Mouse (Mus musculus): ENCODE measurements around the gene Neurl2. TPM values are rescaled to one million over a fixed set of nuclear protein-coding genes. Genes with fewer than 3 reads are reported as not detected.
A peak's percentile ranks its signal among the peaks of the same experiment; 100 is the strongest.
"Not testable (repeated sequence)": the region's sequence is repeated elsewhere in the genome, so short reads cannot be mapped to it uniquely, and the experiment has no call there.

Neurl2 gene
- polyA plus RNA-seq, 1 experiment = 5.4 TPM

DNA sequence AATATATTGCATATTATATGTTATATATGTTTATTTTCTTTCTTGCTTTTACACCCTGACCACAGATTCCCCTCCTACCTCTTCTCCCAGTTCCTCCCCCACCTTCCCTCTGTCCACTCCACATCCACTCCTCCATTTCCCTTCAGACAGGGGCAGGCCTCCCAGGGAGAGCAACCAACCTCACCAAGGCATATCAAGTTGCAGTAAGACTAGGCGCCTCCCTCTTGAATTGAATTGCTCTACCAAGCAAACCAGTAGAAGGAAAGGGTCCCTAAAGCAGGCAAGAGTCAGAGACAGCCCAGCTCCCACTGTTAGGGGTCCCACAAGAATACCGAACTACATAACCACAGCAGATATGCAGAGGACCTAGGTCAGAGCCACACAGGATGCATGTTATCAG lies 25.9 kb upstream of the Neurl2 start:
- Histone ChIP-seq H3K4me1 (peaks cover 58% of the 10 kb centered on the region), H3K36me3 (replicated peaks; ENCODE audit: low read length) (no peaks in the 10 kb centered on the region), H3K4me3 (replicated peaks) (no peak overlapping the region), H3K27me3 (replicated peaks) (peaks cover 68% of the 10 kb centered on the region), H3K9me3 (peaks cover 3% of the 10 kb centered on the region; the same call in 1 of the 2 replicates)
- TF ChIP-seq GATA1 (IDR thresholded peaks at IDR 0.05; ENCODE audit: borderline replicate concordance, low read length) (no peak), FLI1 (IDR thresholded peaks at IDR 0.05; ENCODE audit: low read length) (no peak)

DNA sequence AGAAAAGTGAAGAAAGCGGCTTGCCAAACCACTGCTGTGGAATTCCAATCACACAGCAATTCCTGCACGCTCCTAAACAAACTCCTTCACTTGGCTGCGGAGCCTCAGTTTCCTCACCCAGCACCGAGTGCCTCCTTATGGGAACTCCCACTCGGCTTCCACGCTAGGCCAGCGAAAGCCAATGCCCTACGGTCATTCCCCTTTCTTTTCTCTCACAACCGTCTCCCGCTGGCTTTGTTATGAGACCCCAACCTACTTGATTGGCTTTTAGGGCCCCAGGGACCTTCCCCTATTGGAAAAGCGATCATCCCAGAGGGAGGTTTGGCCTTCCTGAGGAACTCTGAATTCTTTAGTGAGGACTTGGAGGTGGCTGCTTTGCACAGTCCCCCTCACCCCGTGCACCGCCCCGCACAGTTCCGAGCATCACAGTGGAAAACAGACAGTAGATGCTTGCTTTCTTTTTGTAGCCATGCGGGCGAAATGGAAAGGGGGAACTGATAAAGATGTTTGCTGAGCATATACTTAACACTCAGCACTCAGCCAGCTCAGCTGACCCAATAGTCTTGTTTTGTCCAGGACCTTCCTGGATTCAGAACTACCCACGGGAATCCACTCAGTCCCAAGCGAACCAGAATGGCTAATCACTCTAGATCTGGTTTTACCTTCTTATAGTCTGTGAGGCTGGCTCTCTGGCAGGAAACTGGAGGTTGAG lies 24.7 kb upstream of the Neurl2 start:
- H3K4me1 ChIP-seq = peaks cover 58% of the 10 kb centered on the region
- H3K27me3 ChIP-seq (replicated peaks) = peaks cover 75% of the 10 kb centered on the region
- no peak for TF ChIP-seq GATA1 (IDR thresholded peaks at IDR 0.05; ENCODE audit: borderline replicate concordance, low read length)
- no peak for TF ChIP-seq FLI1 (IDR thresholded peaks at IDR 0.05; ENCODE audit: low read length)

DNA sequence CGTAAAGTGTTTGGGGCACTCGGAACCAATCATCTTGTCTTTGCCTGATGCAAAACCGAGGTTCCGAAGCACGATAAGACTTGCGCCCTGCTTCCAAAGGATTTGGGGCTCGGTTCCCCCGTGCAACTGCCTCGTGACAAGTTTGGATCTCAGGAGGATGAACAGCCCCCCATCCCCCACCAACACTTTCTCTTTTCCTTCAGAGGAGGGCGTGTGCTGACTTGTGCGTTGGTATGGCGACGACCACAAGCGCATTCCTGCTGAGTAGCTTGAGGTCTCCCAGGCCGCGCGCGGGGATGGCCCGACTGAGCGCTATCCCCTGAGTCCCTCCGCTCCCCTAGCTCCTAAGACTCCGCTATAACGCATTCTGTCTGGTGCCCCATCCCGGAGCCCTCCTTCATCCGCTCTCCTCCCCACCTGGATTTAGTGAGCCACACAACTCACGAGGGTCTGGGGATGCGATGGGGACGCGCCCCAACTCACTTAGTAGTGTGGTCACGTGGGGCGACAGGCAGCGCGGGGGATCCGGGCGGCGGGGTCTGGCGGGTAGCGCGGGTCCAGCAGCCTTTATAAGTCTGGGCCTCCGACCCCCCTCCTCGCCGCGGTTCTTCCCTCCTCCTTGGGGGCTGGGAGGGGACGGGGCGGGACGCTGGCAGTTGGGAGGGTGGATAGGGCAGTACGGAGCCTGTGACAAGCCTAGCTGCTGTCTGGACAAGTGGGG lies 24.0 kb upstream of the Neurl2 start, which contains the start of gene Pltp:
Pltp (minus strand) TSS at position 611 of the 721 bp plus-strand sequence.
- peaks cover 79% of the 10 kb centered on the region for H3K27me3 ChIP-seq (replicated peaks)
- TF ChIP-seq FLI1 (IDR thresholded peaks at IDR 0.05; ENCODE audit: low read length) = no peak
- no peak for TF ChIP-seq GATA1 (IDR thresholded peaks at IDR 0.05; ENCODE audit: borderline replicate concordance, low read length)
- H3K9me3 ChIP-seq = no peaks in the 10 kb centered on the region
- H3K4me1 ChIP-seq = peaks cover 55% of the 10 kb centered on the region
- H3K36me3 ChIP-seq (replicated peaks; ENCODE audit: low read length) = no peaks in the 10 kb centered on the region
- peak within 1 kb of the TSS; percentile 93 for H3K4me3 ChIP-seq (replicated peaks)

More for the DNA sequence above, 24.7 kb upstream of the Neurl2 start:
- peak overlapping the region; percentile 93 for H3K4me3 ChIP-seq (replicated peaks)
- H3K36me3 ChIP-seq (replicated peaks; ENCODE audit: low read length) = no peaks in the 10 kb centered on the region
- H3K9me3 ChIP-seq = no peaks in the 10 kb centered on the region

DNA sequence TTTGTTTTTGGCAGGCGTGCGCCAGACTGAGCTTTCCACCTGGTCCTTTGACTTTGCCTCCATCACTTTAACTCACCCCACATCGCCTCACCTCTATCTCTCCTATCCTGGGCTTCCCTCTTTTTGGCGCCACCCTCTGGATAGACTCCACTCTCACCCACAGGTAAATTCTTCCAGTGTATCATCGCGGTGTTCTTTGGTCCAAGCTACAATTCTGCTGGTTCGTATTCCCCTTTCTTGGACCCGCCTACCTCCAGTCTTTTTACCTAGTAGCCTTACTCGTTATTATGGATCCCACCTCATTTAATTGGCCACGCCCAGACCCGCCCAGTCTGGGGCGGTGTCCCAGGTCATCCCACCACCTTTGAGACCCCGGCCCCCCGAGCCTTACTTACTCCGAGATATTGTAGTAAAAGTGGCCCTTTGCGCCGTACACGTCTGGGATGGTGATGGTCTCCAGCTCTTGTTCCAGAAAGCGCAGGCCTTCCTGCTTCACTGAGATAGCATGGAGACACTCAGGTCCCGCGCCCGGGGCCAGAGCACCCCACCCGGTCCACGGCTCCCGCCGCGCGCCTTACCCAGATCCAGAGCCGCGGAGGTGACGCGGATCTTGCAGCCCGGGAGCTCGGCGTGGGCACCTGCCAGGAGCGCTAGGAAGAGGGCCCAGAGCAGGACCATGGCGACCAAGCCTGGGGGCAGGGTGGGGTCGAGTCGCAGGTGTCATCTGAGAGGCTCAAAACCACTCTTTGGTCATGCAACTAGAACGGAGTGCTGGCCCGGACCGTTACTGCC lies 23.2 kb upstream of the Neurl2 start:
- Histone ChIP-seq H3K27me3 (replicated peaks) (peaks cover 81% of the 10 kb centered on the region), H3K4me1 (peaks cover 48% of the 10 kb centered on the region), H3K4me3 (replicated peaks) (peak overlapping the region; percentile 93), H3K36me3 (replicated peaks; ENCODE audit: low read length) (no peaks in the 10 kb centered on the region), H3K9me3 (no peaks in the 10 kb centered on the region)
- TF ChIP-seq GATA1 (IDR thresholded peaks at IDR 0.05; ENCODE audit: borderline replicate concordance, low read length) (no peak), FLI1 (IDR thresholded peaks at IDR 0.05; ENCODE audit: low read length) (no peak)

DNA sequence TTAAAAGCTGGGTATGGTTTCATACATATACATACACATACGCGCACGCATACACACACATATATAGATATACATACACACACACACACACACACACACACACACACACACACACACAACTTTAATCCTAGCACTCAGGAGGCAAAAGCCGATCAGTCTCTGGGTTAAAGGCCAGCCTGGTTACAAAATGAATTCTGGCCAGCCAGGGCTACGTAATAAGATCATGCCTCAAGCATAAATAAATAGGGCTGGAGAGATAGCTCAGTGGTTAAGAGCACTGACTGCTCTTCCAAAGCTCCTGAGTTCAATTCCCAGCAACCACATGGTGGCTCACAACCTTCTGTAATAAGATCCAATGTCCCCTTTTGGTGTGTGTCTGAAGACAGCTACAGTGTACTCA lies 22.3 kb upstream of the Neurl2 start:
- H3K4me3 ChIP-seq (replicated peaks); H3K9me3 ChIP-seq; H3K36me3 ChIP-seq (replicated peaks; ENCODE audit: low read length): not testable (repeated sequence)
- peaks cover 47% of the 10 kb centered on the region for H3K4me1 ChIP-seq
- H3K27me3 ChIP-seq (replicated peaks) = peaks cover 75% of the 10 kb centered on the region

DNA sequence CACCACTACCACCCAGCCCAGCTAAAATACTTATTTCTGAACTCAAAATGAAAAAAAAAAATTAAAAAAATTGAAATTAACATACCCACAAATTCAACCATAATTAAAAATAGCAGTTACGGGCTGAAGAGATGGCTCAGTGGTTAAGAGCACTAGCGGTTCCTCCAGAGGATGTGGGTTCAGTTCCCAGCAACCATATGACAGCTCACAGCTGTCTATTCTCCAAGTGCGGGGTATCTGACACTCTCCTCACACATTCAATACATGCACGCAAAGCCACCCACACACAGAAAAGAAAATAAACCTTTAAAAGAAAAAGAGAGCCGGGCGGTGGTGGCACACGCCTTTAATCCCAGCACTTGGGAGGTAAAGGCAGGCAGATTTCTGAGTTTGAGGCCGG lies 16.8 kb upstream of the Neurl2 start:
- TF ChIP-seq FLI1 (IDR thresholded peaks at IDR 0.05; ENCODE audit: low read length) = no peak
- no peak for TF ChIP-seq GATA1 (IDR thresholded peaks at IDR 0.05; ENCODE audit: borderline replicate concordance, low read length)
- Histone ChIP-seq H3K36me3 (replicated peaks; ENCODE audit: low read length) (peaks cover 5% of the 10 kb centered on the region), H3K4me3 (replicated peaks) (no peak overlapping the region), H3K27me3 (replicated peaks) (peaks cover 51% of the 10 kb centered on the region), H3K4me1 (peaks cover 18% of the 10 kb centered on the region), H3K9me3 (peaks cover 10% of the 10 kb centered on the region)

DNA sequence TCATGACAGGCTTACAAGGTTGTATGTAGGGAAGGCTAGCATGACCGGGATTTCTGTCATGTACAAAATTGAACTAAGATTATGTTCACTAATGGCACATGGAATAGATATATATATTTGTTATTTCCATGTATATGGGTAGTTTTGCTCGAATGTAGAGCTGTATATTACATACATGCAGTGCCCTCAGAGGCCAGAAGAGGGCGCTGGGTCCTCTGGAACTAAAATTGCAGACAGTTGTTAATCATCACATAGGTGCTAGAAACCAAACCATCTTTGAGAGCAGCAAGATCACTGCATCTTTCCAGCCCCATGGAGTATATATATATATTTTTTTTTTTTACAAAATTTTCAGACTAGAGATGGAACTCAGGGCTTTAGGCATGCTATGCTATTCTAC lies 12.5 kb upstream of the Neurl2 start:
- H3K4me3 ChIP-seq (replicated peaks) = no peak overlapping the region

DNA sequence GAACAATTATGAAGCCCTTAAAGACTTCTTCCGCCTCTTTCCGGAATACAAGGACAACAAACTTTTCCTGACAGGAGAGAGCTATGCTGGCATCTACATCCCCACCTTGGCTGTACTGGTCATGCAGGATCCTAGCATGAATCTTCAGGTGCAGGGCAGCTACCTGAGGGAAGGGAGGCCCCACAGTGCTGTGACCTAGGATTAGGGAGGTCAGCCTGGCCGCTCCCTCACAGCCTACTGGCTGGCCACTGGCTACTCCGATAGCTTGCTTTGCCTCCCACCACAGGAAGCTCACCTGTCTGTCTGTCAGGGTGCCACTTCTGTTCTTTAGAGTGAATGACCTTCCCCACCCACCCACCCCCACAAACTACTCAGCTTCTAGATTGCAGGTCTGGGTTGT lies 1.9 kb upstream of the Neurl2 start:
- Histone ChIP-seq H3K9me3 (no peaks in the 10 kb centered on the region), H3K4me1 (peaks cover 40% of the 10 kb centered on the region), H3K4me3 (replicated peaks) (peak overlapping the region; percentile 99), H3K27me3 (replicated peaks) (peaks cover 3% of the 10 kb centered on the region), H3K36me3 (replicated peaks; ENCODE audit: low read length) (peaks cover 51% of the 10 kb centered on the region)
- TF ChIP-seq FLI1 (IDR thresholded peaks at IDR 0.05; ENCODE audit: low read length) (no peak), GATA1 (IDR thresholded peaks at IDR 0.05; ENCODE audit: borderline replicate concordance, low read length) (no peak)

More for the DNA sequence above, 12.5 kb upstream of the Neurl2 start:
- Histone ChIP-seq H3K36me3 (replicated peaks; ENCODE audit: low read length) (peaks cover 5% of the 10 kb centered on the region), H3K9me3 (peaks cover 10% of the 10 kb centered on the region), H3K4me1 (peaks cover 12% of the 10 kb centered on the region), H3K27me3 (replicated peaks) (peaks cover 37% of the 10 kb centered on the region)
- TF ChIP-seq GATA1 (IDR thresholded peaks at IDR 0.05; ENCODE audit: borderline replicate concordance, low read length) (no peak), FLI1 (IDR thresholded peaks at IDR 0.05; ENCODE audit: low read length) (no peak)

DNA sequence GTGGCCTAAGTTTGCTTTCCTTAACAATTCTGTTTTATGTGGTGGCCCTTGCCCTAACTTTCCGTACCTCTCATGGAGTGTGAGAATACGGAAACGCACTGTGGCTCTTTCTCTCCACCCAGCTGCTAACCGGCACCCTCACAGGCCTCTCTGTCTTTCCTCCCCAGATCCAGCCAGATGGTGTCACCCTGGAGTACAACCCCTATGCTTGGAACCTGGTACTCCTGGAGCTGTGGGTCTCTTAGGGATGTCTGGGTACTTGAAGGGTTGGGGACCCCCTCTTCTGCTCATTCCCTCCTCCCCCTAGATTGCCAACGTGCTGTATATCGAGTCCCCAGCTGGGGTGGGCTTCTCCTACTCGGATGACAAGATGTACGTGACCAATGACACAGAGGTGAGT lies 1.3 kb upstream of the Neurl2 start:
- H3K4me1 ChIP-seq = peaks cover 42% of the 10 kb centered on the region
- peaks cover 3% of the 10 kb centered on the region for H3K27me3 ChIP-seq (replicated peaks)
- H3K4me3 ChIP-seq (replicated peaks) = peak overlapping the region; percentile 99
- no peaks in the 10 kb centered on the region for H3K9me3 ChIP-seq
- no peak for TF ChIP-seq GATA1 (IDR thresholded peaks at IDR 0.05; ENCODE audit: borderline replicate concordance, low read length)
- TF ChIP-seq FLI1 (IDR thresholded peaks at IDR 0.05; ENCODE audit: low read length) = no peak
- peaks cover 45% of the 10 kb centered on the region for H3K36me3 ChIP-seq (replicated peaks; ENCODE audit: low read length)
